Mouse (Mus musculus) regulatory T cell (primary cell): ENCODE results near the gene Gm43517.

Experiments used
- in situ Hi-C: fragments of 300-600 bp; cut with MboI, MseI; formaldehyde crosslinking; loops from one replicate; pipeline ENCODE4 v1.15.1; 2025; ENCODE audit warnings: high pct_unique_total_duplicates

Gene Gm43517

GRCm38 (mm10) chr12:49385631-49385990 is 637 bp downstream of the Gm43517 start:
- in situ Hi-C loops: no loop called here

GRCm38 (mm10) chr12:49386081-49386805 is 1.3 kb downstream of the Gm43517 start:
- in situ Hi-C loops: no loop called here

GRCm38 (mm10) chr12:49387856-49388598 is 3.1 kb downstream of the Gm43517 start:
- in situ Hi-C loops: no loop called here

- in situ Hi-C loops: no loop called here
These were observed 4.7 kb downstream of the Gm43517 start for GRCm38 (mm10) chr12:49389666-49390065.

- in situ Hi-C loops: no loop called here
These were observed 5.3 kb downstream of the Gm43517 start for GRCm38 (mm10) chr12:49390257-49390656.

- in situ Hi-C loops: no loop called here
These were observed 5.9 kb downstream of the Gm43517 start for GRCm38 (mm10) chr12:49390926-49391304.

- in situ Hi-C loops: no loop called here
These were observed 6.5 kb downstream of the Gm43517 start for GRCm38 (mm10) chr12:49391305-49392040.

- in situ Hi-C loops: no loop called here
These were observed 7.0 kb downstream of the Gm43517 start for GRCm38 (mm10) chr12:49392041-49392390.

- in situ Hi-C loops: no loop called here
These were observed 7.9 kb downstream of the Gm43517 start for GRCm38 (mm10) chr12:49392876-49393275.

- in situ Hi-C loops: no loop called here
These were observed 8.7 kb downstream of the Gm43517 start for GRCm38 (mm10) chr12:49393639-49394038.

- in situ Hi-C loops: no loop called here
These were observed 9.2 kb downstream of the Gm43517 start for GRCm38 (mm10) chr12:49394181-49394580.

- in situ Hi-C loops: no loop called here
These were observed 9.9 kb downstream of the Gm43517 start for GRCm38 (mm10) chr12:49394836-49395235.

- in situ Hi-C loops: no loop called here
These were observed 11.0 kb downstream of the Gm43517 start for GRCm38 (mm10) chr12:49395969-49396368.

GRCm38 (mm10) chr12:49396776-49397175 is 11.8 kb downstream of the Gm43517 start:
- in situ Hi-C loops: no loop called here

- in situ Hi-C loops: no loop called here
These were observed 12.6 kb downstream of the Gm43517 start for GRCm38 (mm10) chr12:49397443-49398162.

GRCm38 (mm10) chr12:49398163-49398540 is 13.2 kb downstream of the Gm43517 start:
- in situ Hi-C loops: no loop called here

- in situ Hi-C loops: no loop called here
These were observed 13.7 kb downstream of the Gm43517 start for GRCm38 (mm10) chr12:49398636-49399035.

GRCm38 (mm10) chr12:49399611-49400010 is 14.6 kb downstream of the Gm43517 start:
- in situ Hi-C loops: no loop called here

- in situ Hi-C loops: no loop called here
These were observed 15.3 kb downstream of the Gm43517 start for GRCm38 (mm10) chr12:49400036-49400852.

GRCm38 (mm10) chr12:49400853-49401118 is 15.8 kb downstream of the Gm43517 start:
- in situ Hi-C loops: no loop called here

- in situ Hi-C loops: no loop called here
These were observed 16.3 kb downstream of the Gm43517 start for GRCm38 (mm10) chr12:49401119-49401795.
